Mouse (Mus musculus) lung, embryonic 15.5 days (tissue): ENCODE data around the gene Prkx. TPM values are rescaled to one million over a fixed set of nuclear protein-coding genes. Genes with fewer than 3 reads are reported as not detected.

ENCODE experiments used
- ATAC-seq: fragments of 200-750 bp; cut with Nextera tagmentation; 2 replicates; pipeline ENCODE4 v1.8.0; 2017; ENCODE audit warnings: moderate number of reproducible peaks, borderline replicate concordance; ENCODE audit not compliant: low FRiP score, low TSS enrichment; ENCODE audit errors: extremely low read depth
- H3K27ac ChIP-seq: fragments of 300-500 bp; sonication (generic); 2 replicates; pipeline ENCODE4 v1.5.1; 2015; ENCODE audit warnings: moderate library complexity, mild to moderate bottlenecking, inconsistent platforms
- H3K27me3 ChIP-seq: fragments of 300-500 bp; sonication (generic); 2 replicates; pipeline ENCODE4 v1.6.1; 2015; ENCODE audit warnings: inconsistent platforms
- H3K36me3 ChIP-seq: fragments of 300-500 bp; sonication (generic); 2 replicates; pipeline ENCODE4 v1.6.1; 2015; ENCODE audit warnings: inconsistent platforms
- H3K4me1 ChIP-seq: fragments of 300-500 bp; sonication (generic); 2 replicates; pipeline ENCODE4 v1.6.1; 2015; ENCODE audit warnings: inconsistent platforms
- H3K4me2 ChIP-seq: fragments of 300-500 bp; sonication (generic); 2 replicates; pipeline ENCODE4 v1.6.1; 2015; ENCODE audit warnings: inconsistent platforms, mild to moderate bottlenecking, moderate library complexity
- H3K4me3 ChIP-seq: fragments of 300-500 bp; sonication (generic); 2 replicates; pipeline ENCODE4 v1.5.1; 2015; ENCODE audit warnings: mild to moderate bottlenecking, inconsistent platforms
- H3K9ac ChIP-seq: fragments of 300-500 bp; sonication (generic); 2 replicates; pipeline ENCODE4 v1.6.1; 2015; ENCODE audit warnings: inconsistent platforms
- H3K9me3 ChIP-seq: fragments of 300-500 bp; sonication (generic); 2 replicates; pipeline ENCODE4 v1.6.1; 2016; ENCODE audit warnings: inconsistent platforms
- WGBS: fragments of 180-500 bp; shearing (Covaris S2); methylation state at CpG from one replicate; pipeline ENCODE4 v1.1.7; 2015; 5-methylcytosine and 5-hydroxymethylcytosine counted together
- polyA plus RNA-seq: library from polyadenylated mRNA; unstranded; fragments of >200 nt; fragmentation: Nextera tagmentation; extraction: Ambion mirVana; gene quantifications from 2 replicates; pipeline ENCODE4 v1.2.1, GENCODE M21; 2015

The Prkx gene
- 12.3 and 13.8 TPM in 2 replicates for polyA plus RNA-seq

DNA sequence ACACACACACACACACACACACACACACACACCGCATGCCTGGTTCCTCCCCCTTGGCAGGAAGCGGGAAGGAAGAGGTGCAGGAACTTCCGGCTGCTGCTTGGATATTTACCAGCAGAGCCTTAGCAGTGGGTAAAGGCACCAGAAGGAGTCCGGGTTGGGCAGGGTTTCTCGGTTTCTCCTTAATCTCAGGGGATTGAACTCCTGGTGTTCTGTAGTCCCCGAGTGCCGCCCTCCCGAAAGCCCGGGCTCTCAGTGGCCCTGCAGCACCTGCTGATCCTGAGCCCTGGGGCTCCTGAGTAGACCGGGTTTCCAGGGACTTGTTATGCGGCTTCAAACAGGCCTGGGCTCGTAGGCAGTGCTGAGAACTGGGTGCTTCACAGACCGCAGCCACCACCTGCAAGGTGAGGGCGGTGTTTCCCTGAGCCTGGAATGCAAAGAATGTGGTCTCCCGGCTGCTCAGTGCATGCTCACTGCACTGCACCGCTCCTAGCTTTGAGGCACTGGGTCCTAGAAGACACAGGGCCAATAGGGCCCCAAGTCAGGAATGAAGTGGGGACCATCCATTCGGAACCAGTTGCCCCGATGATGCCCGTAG lies at the start of gene Prkx:
Gene Prkx, minus strand, starts transcription at position 41 of the 598 bp plus-strand sequence.
- WGBS: 27% methylated on average over 19 of the region's 19 CpGs
- Histone ChIP-seq H3K9me3 (no peaks in the 10 kb centered on the region), H3K9ac (peak within 1 kb of the TSS; percentile 59), H3K4me3 (peak within 1 kb of the TSS; percentile 61), H3K4me2 (peak within 1 kb of the TSS; percentile 64), H3K27me3 (no peaks in the 10 kb centered on the region), H3K4me1 (no peaks in the 10 kb centered on the region), H3K27ac (peak within 1 kb of the TSS; percentile 91), H3K36me3 (no peaks in the 10 kb centered on the region)
- peak; percentile 74 for ATAC-seq

GRCm38 (mm10) chrX:77812031-77812430 lies 16.0 kb upstream of the Prkx start:
- WGBS: 65% methylated on average over 6 of the region's 6 CpGs

GRCm38 (mm10) chrX:77810608-77811206 lies 14.6 kb upstream of the Prkx start:
- peak overlapping the region; percentile 27 for H3K9ac ChIP-seq
- H3K27ac ChIP-seq: peak overlapping the region; percentile 46
- H3K4me1 ChIP-seq: no peaks in the 10 kb centered on the region
- peak; percentile 76 for ATAC-seq
- H3K27me3 ChIP-seq: no peaks in the 10 kb centered on the region
- peak overlapping the region; percentile 49 for H3K4me2 ChIP-seq
- 20% methylated on average over 17 of the region's 17 CpGs for WGBS
- H3K4me3 ChIP-seq: peak overlapping the region; percentile 44
- H3K9me3 ChIP-seq: no peaks in the 10 kb centered on the region
- H3K36me3 ChIP-seq: no peaks in the 10 kb centered on the region

More at GRCm38 (mm10) chrX:77812031-77812430, 16.0 kb upstream of the Prkx start:
- Histone ChIP-seq H3K27me3 (no peaks in the 10 kb centered on the region), H3K9me3 (no peaks in the 10 kb centered on the region), H3K4me3 (no peak overlapping the region), H3K27ac (no peak overlapping the region), H3K4me1 (no peaks in the 10 kb centered on the region), H3K9ac (no peak overlapping the region), H3K36me3 (no peaks in the 10 kb centered on the region), H3K4me2 (no peak overlapping the region)
- no peak for ATAC-seq

- H3K4me2 ChIP-seq: no peak overlapping the region
- H3K27ac ChIP-seq: no peak overlapping the region
- 14% methylated on average over 2 of the region's 2 CpGs for WGBS
- ATAC-seq: no peak
- H3K9ac ChIP-seq: no peak overlapping the region
- H3K36me3 ChIP-seq: no peaks in the 10 kb centered on the region
- H3K27me3 ChIP-seq: no peaks in the 10 kb centered on the region
- H3K4me3 ChIP-seq: no peak overlapping the region
- no peaks in the 10 kb centered on the region for H3K9me3 ChIP-seq
- H3K4me1 ChIP-seq: no peaks in the 10 kb centered on the region
Measured at GRCm38 (mm10) chrX:77808602-77809001, 12.5 kb upstream of the Prkx start.

- H3K9me3 ChIP-seq: no peaks in the 10 kb centered on the region
- no peak overlapping the region for H3K27ac ChIP-seq
- no peaks in the 10 kb centered on the region for H3K4me1 ChIP-seq
- 77% methylated on average over 2 of the region's 2 CpGs for WGBS
- no peaks in the 10 kb centered on the region for H3K27me3 ChIP-seq
- H3K4me3 ChIP-seq: no peak overlapping the region
- no peak for ATAC-seq
- no peak overlapping the region for H3K9ac ChIP-seq
- no peaks in the 10 kb centered on the region for H3K36me3 ChIP-seq
- H3K4me2 ChIP-seq: no peak overlapping the region
Measured at GRCm38 (mm10) chrX:77802293-77802692, 6.2 kb upstream of the Prkx start.

DNA sequence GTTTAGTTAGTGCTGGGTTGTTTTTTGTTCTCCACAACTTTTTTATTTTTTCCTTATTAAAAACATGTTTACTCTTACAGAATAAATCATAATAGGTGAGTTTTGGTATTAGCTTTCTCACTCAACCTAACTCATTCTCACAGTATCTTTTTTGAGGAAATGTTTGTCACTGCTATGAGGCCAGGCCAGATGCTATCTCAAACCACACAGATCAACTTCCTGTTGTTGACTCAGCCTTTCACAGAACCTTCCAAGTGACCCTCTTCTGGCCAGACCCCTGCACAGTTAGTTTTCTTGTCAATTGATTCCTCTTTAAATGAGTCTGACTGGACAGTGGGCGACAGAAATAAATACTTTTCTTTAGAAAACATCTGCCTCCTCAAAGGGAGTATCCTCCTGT lies 5.5 kb upstream of the Prkx start:
- whole genome bisulfite sequencing: 46% methylated on average over 1 of the region's 1 CpGs
- Histone ChIP-seq H3K9me3 (no peaks in the 10 kb centered on the region), H3K4me1 (no peaks in the 10 kb centered on the region), H3K36me3 (no peaks in the 10 kb centered on the region), H3K4me2 (no peak overlapping the region), H3K27me3 (no peaks in the 10 kb centered on the region), H3K27ac (no peak overlapping the region), H3K9ac (no peak overlapping the region), H3K4me3 (no peak overlapping the region)
- no peak for ATAC-seq

DNA sequence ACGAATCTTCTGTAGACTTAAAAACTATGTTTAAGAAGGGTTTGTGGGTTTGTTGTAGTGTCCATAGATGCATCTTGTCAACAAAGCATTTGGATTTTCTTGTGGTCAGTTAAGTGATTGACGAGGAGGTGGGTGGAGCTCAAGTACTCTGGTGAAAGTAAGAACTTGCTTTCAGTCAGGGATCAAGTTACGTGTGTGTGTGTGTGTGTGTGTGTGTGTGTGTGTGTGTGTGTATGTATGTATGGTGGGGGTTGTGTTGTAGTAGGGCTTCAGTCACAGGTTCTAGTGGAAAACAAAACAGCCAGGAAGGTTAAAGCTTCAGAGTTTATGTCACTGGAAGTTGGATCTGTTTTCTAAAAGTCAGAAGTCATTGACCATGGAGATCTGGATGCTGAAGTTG lies 3.5 kb upstream of the Prkx start:
- H3K4me2 ChIP-seq: no peak overlapping the region
- H3K4me1 ChIP-seq: no peaks in the 10 kb centered on the region
- ATAC-seq: no peak
- H3K4me3 ChIP-seq: no peak overlapping the region
- H3K27ac ChIP-seq: no peak overlapping the region
- no peaks in the 10 kb centered on the region for H3K27me3 ChIP-seq
- 61% methylated on average over 3 of the region's 3 CpGs for WGBS
- no peaks in the 10 kb centered on the region for H3K36me3 ChIP-seq
- no peak overlapping the region for H3K9ac ChIP-seq
- H3K9me3 ChIP-seq: no peaks in the 10 kb centered on the region

DNA sequence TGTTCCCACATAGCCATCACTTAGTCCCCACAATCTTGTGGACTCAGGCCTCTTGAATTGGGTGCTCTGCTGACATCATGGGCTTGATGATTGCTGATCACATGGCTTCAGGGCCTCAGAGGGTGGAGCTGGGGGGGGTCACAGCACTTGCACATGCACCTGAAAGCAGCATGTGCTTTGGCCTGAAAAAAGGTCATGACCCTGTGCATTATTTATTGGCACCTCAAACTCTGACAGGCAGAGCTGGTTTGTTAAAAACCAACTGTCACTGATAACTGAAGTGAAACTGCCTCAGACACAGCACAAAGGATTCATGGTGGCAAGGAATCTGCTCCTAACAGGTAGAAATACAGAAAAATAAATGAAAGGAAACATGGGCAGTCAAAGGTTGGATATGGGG lies 1.7 kb upstream of the Prkx start:
- no peak overlapping the region for H3K4me2 ChIP-seq
- no peaks in the 10 kb centered on the region for H3K27me3 ChIP-seq
- no peak overlapping the region for H3K27ac ChIP-seq
- no peak overlapping the region for H3K9ac ChIP-seq
- ATAC-seq: no peak
- H3K36me3 ChIP-seq: no peaks in the 10 kb centered on the region
- no peaks in the 10 kb centered on the region for H3K9me3 ChIP-seq
- no peak overlapping the region for H3K4me3 ChIP-seq
- no peaks in the 10 kb centered on the region for H3K4me1 ChIP-seq

GRCm38 (mm10) chrX:77796916-77797315 lies 838 bp upstream of the Prkx start:
- Histone ChIP-seq H3K4me2 (peak overlapping the region; percentile 64), H3K27ac (0 out of 2 replicates have a peak overlapping the region, but pooled peaks have one; percentile 91), H3K27me3 (no peaks in the 10 kb centered on the region), H3K4me1 (no peaks in the 10 kb centered on the region), H3K4me3 (no peak overlapping the region), H3K9me3 (no peaks in the 10 kb centered on the region), H3K36me3 (no peaks in the 10 kb centered on the region), H3K9ac (no peak overlapping the region)
- 72% methylated on average over 1 of the region's 1 CpGs for WGBS
- ATAC-seq: no peak

DNA sequence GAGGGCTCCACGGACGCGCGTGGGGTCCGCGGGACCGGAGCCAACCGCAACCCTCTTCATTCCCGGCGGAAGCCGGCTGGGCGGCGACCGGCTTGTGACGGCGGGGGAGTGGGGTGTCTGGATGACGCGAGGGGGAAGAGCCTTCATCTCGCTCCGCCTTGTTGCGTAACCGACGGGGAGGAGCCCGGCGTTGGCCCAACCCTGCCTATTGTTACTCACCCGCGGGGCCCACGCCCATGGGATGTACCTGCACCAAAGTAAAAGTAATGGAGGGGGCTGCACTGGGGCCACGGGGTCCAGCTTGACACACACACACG lies 262 bp downstream of the Prkx start:
- peak overlapping the region; percentile 61 for H3K4me3 ChIP-seq
- peak overlapping the region; percentile 59 for H3K9ac ChIP-seq
- H3K4me1 ChIP-seq: no peaks in the 10 kb centered on the region
- H3K27me3 ChIP-seq: no peaks in the 10 kb centered on the region
- peak; percentile 95 for ATAC-seq
- H3K9me3 ChIP-seq: no peaks in the 10 kb centered on the region
- H3K4me2 ChIP-seq: peak overlapping the region; percentile 64
- H3K36me3 ChIP-seq: no peaks in the 10 kb centered on the region
- H3K27ac ChIP-seq: peak overlapping the region; percentile 91
- 15% methylated on average over 14 of the region's 30 CpGs for WGBS

GRCm38 (mm10) chrX:77794962-77795857 lies 868 bp downstream of the Prkx start:
- peak; percentile 60 for ATAC-seq
- 16% methylated on average over 61 of the region's 61 CpGs for WGBS
- H3K27me3 ChIP-seq: no peaks in the 10 kb centered on the region
- H3K9ac ChIP-seq: peak overlapping the region; percentile 59
- no peaks in the 10 kb centered on the region for H3K36me3 ChIP-seq
- H3K27ac ChIP-seq: peak overlapping the region; percentile 24; the same call in 1 of the 2 replicates
- H3K4me2 ChIP-seq: peak overlapping the region; percentile 64
- peak overlapping the region; percentile 61 for H3K4me3 ChIP-seq
- no peaks in the 10 kb centered on the region for H3K4me1 ChIP-seq
- no peaks in the 10 kb centered on the region for H3K9me3 ChIP-seq

GRCm38 (mm10) chrX:77788675-77789074 lies 7.4 kb downstream of the Prkx start:
- ATAC-seq: no peak
- H3K4me2 ChIP-seq: no peak overlapping the region

More at GRCm38 (mm10) chrX:77788675-77789074, 7.4 kb downstream of the Prkx start:
- H3K9ac ChIP-seq: no peak overlapping the region
- no peaks in the 10 kb centered on the region for H3K27me3 ChIP-seq
- no peaks in the 10 kb centered on the region for H3K9me3 ChIP-seq
- 90% methylated on average over 3 of the region's 3 CpGs for WGBS
- H3K36me3 ChIP-seq: peaks cover 3% of the 10 kb centered on the region; the same call in 1 of the 2 replicates
- H3K4me3 ChIP-seq: no peak overlapping the region
- H3K27ac ChIP-seq: no peak overlapping the region
- H3K4me1 ChIP-seq: no peaks in the 10 kb centered on the region
